Comparison of ENCODE assay signal across 14 mouse cellular contexts in the genomic region with DNA sequence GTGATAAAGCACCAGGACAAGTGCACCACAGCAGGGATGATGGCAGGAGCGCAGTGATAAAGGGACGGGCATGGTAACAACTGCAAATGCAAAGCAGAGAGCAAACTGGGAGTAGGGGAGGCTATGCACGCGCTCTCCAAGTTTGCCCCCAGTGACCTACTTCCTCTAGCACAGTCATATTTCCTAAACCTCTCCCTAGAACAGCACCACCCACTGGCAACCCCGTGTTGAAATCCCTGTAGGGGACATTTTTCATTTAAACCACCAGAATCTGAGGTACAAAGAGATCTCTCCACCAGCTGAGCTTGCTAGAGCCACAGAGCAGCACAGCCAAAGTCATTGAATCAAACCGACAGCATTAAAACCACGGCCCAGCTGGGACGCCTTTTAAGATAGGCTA. TPM values are rescaled to one million over a fixed set of nuclear protein-coding genes. Genes with fewer than 3 reads are reported as not detected.
DNase-seq lines count a peak whose midpoint lies in the region; ATAC-seq and TF ChIP-seq lines count a peak whose summit lies in the region.
"Had no signal": no experiment of that assay in that cellular context is flagged by ENCODE, and none has a peak within 500 bp of the region (broad histone marks: within the 10 kb centered on the region; RNA-seq: fewer than 3 reads in every experiment).

No protein-coding gene starts in this region.

- no peak for TF ChIP-seq EP300 in liver, postnatal 0 days (IDR thresholded peaks at IDR 0.05; ENCODE audit: low read depth)

- DNase-seq in heart, embryonic 10.5 days (ENCODE audit: low spot score) = peak; percentile 73
- peak; percentile 13 for DNase-seq in neural tube, embryonic 10.5 days (ENCODE audit: extremely low spot score, low spot score)
- no peak for DNase-seq in liver, postnatal 0 days
- no peak for DNase-seq in midbrain, embryonic 11.5 days (ENCODE audit: low spot score, missing footprints)
- DNase-seq in kidney, postnatal 36 days = no peak
- DNase-seq: cerebellum, adult 2 months; kidney, postnatal 10 days; spleen, adult 18-20 months had no signal

- no peaks in the 10 kb centered on the region for H3K9me3 ChIP-seq in heart, embryonic 10.5 days
- no peaks in the 10 kb centered on the region for H3K9me3 ChIP-seq in heart, embryonic 12.5 days (replicated peaks)
- H3K9me3 ChIP-seq in neural tube, embryonic 15.5 days (replicated peaks) = no peaks in the 10 kb centered on the region
- no peaks in the 10 kb centered on the region for H3K9me3 ChIP-seq in liver, postnatal 0 days (ENCODE audit: low read length)
- H3K9me3 ChIP-seq in midbrain, embryonic 11.5 days (ENCODE audit: control insufficient read depth, low read length) = no peaks in the 10 kb centered on the region
- H3K9me3 ChIP-seq: embryonic facial prominence, embryonic 12.5 days; hindbrain, embryonic 10.5 days; lung, embryonic 15.5 days had no signal

- TF ChIP-seq CTCF in liver, postnatal 0 days (IDR thresholded peaks at IDR 0.05; ENCODE audit: low read depth) = peak; percentile 49

- no peaks in the 10 kb centered on the region for H3K27me3 ChIP-seq in heart, embryonic 10.5 days (ENCODE audit: insufficient read depth, poor library complexity, severe bottlenecking)
- no peaks in the 10 kb centered on the region for H3K27me3 ChIP-seq in heart, embryonic 12.5 days (replicated peaks)
- no peaks in the 10 kb centered on the region for H3K27me3 ChIP-seq in neural tube, embryonic 15.5 days (replicated peaks)
- no peaks in the 10 kb centered on the region for H3K27me3 ChIP-seq in liver, postnatal 0 days (ENCODE audit: insufficient read depth, low read length)
- H3K27me3 ChIP-seq in midbrain, embryonic 11.5 days (ENCODE audit: control insufficient read depth, insufficient read depth, low read length) = no peaks in the 10 kb centered on the region
- H3K27me3 ChIP-seq: embryonic facial prominence, embryonic 12.5 days; lung, embryonic 15.5 days had no signal

- H3K27ac ChIP-seq in heart, embryonic 10.5 days = no peak overlapping the region
- no peak overlapping the region for H3K27ac ChIP-seq in heart, embryonic 12.5 days (ENCODE audit: poor library complexity, severe bottlenecking)
- H3K27ac ChIP-seq in neural tube, embryonic 15.5 days (replicated peaks) = no peak overlapping the region
- H3K27ac ChIP-seq in liver, postnatal 0 days (ENCODE audit: low read depth) = peak overlapping the region; percentile 92
- H3K27ac ChIP-seq in midbrain, embryonic 11.5 days (ENCODE audit: low read depth, low read length) = no peak overlapping the region
- H3K27ac ChIP-seq: embryonic facial prominence, embryonic 12.5 days; hindbrain, embryonic 10.5 days; lung, embryonic 15.5 days had no signal

- H3K4me3 ChIP-seq in heart, embryonic 10.5 days = no peak overlapping the region
- H3K4me3 ChIP-seq in heart, embryonic 12.5 days = no peak overlapping the region
- H3K4me3 ChIP-seq in neural tube, embryonic 15.5 days (replicated peaks) = no peak overlapping the region
- H3K4me3 ChIP-seq in liver, postnatal 0 days (ENCODE audit: low read depth, low read length) = no peak overlapping the region
- H3K4me3 ChIP-seq in midbrain, embryonic 11.5 days (ENCODE audit: low read depth, low read length) = no peak overlapping the region
- H3K4me3 ChIP-seq: embryonic facial prominence, embryonic 12.5 days; hindbrain, embryonic 10.5 days; lung, embryonic 15.5 days had no signal

- no peak overlapping the region for H3K4me2 ChIP-seq in heart, embryonic 12.5 days
- no peak overlapping the region for H3K4me2 ChIP-seq in neural tube, embryonic 15.5 days
- peak overlapping the region; percentile 50 for H3K4me2 ChIP-seq in liver, postnatal 0 days (ENCODE audit: low read depth, low read length)
- H3K4me2 ChIP-seq in midbrain, embryonic 11.5 days = no peak overlapping the region
- H3K4me2 ChIP-seq: embryonic facial prominence, embryonic 12.5 days; lung, embryonic 15.5 days had no signal

- peaks cover 12% of the 10 kb centered on the region for H3K36me3 ChIP-seq in heart, embryonic 10.5 days
- H3K36me3 ChIP-seq in heart, embryonic 12.5 days = peaks cover 23% of the 10 kb centered on the region; the same call in 1 of the 2 replicates
- H3K36me3 ChIP-seq in neural tube, embryonic 15.5 days = no peaks in the 10 kb centered on the region
- H3K36me3 ChIP-seq in liver, postnatal 0 days (replicated peaks; ENCODE audit: insufficient read depth, low read length) = peaks cover 10% of the 10 kb centered on the region
- no peaks in the 10 kb centered on the region for H3K36me3 ChIP-seq in midbrain, embryonic 11.5 days (ENCODE audit: control insufficient read depth, insufficient read depth, low read length)

- H3K4me1 ChIP-seq in heart, embryonic 10.5 days = peaks cover 34% of the 10 kb centered on the region
- H3K4me1 ChIP-seq in heart, embryonic 12.5 days (replicated peaks) = peaks cover 33% of the 10 kb centered on the region
- no peaks in the 10 kb centered on the region for H3K4me1 ChIP-seq in neural tube, embryonic 15.5 days
- H3K4me1 ChIP-seq in liver, postnatal 0 days (ENCODE audit: insufficient read depth) = peaks cover 50% of the 10 kb centered on the region
- no peaks in the 10 kb centered on the region for H3K4me1 ChIP-seq in midbrain, embryonic 11.5 days (ENCODE audit: control insufficient read depth, insufficient read depth, low read length)
- H3K4me1 ChIP-seq: embryonic facial prominence, embryonic 12.5 days; hindbrain, embryonic 10.5 days; lung, embryonic 15.5 days had no signal

- H3K9ac ChIP-seq in heart, embryonic 12.5 days = no peak overlapping the region
- H3K9ac ChIP-seq in neural tube, embryonic 15.5 days (replicated peaks) = no peak overlapping the region
- peak overlapping the region; percentile 55 for H3K9ac ChIP-seq in liver, postnatal 0 days (replicated peaks)
- H3K9ac ChIP-seq in midbrain, embryonic 11.5 days (ENCODE audit: low read length) = no peak overlapping the region
- H3K9ac ChIP-seq: embryonic facial prominence, embryonic 12.5 days; lung, embryonic 15.5 days had no signal

- 69% methylated on average over 8 of the region's 8 CpGs for WGBS in heart, embryonic 10.5 days
- 74% methylated on average over 8 of the region's 8 CpGs for WGBS in heart, embryonic 12.5 days
- 67% methylated on average over 8 of the region's 8 CpGs for WGBS in neural tube, embryonic 15.5 days
- 62% methylated on average over 8 of the region's 8 CpGs for WGBS in liver, postnatal 0 days (ENCODE audit: insufficient replicate concordance)
- WGBS in midbrain, embryonic 11.5 days = 76% methylated on average over 8 of the region's 8 CpGs

- ATAC-seq in heart, embryonic 12.5 days (ENCODE audit: insufficient number of reproducible peaks, low FRiP score) = no peak
- no peak for ATAC-seq in neural tube, embryonic 15.5 days (ENCODE audit: low FRiP score)
- 0 out of 2 replicates have a peak, but pooled peaks have one; percentile 13 for ATAC-seq in erythroblast, adult 5-6 weeks (replicated peaks; ENCODE audit: low FRiP score, poor library complexity, severe bottlenecking)
- no peak for ATAC-seq in liver, postnatal 0 days
- ATAC-seq in midbrain, embryonic 11.5 days (ENCODE audit: low FRiP score) = no peak

RNA-seq across cellular contexts. Expression of a gene that starts 32.7 kb away (rescaled TPM):
- polyA plus RNA-seq in heart, embryonic 10.5 days (2016; fragmentation: Nextera tagmentation; extraction: Ambion mirVana) = 9.4 and 10.7 TPM in 2 replicates
- polyA plus RNA-seq in heart, embryonic 12.5 days (2016; fragmentation: Nextera tagmentation; extraction: Ambion mirVana) = 11.6 and 11.8 TPM in 2 replicates
- polyA plus RNA-seq in neural tube, embryonic 15.5 days (2015; fragmentation: Nextera tagmentation; extraction: Ambion mirVana) = 4.9 and 6.2 TPM in 2 replicates
- total RNA-seq in erythroblast, adult 5-6 weeks (2015; ENCODE audit: low replicate concordance) = 10.8 and 15.0 TPM in 2 replicates
- 16.7 and 17.4 TPM in 2 replicates for total RNA-seq in erythroblast, adult 5-6 weeks (2017; ENCODE audit: low replicate concordance)
- 5.0 and 5.4 TPM in 2 replicates for polyA plus RNA-seq in liver, postnatal 0 days (2015; fragmentation: Nextera tagmentation; extraction: Ambion mirVana)
- polyA plus RNA-seq in midbrain, embryonic 11.5 days (2014; fragmentation: Nextera tagmentation; extraction: Ambion mirVana) = 2.2 TPM in 2 replicates

RNA-seq across cellular contexts. Expression of a gene that starts 45.4 kb away (rescaled TPM):
- 31.1 and 31.4 TPM in 2 replicates for polyA plus RNA-seq in heart, embryonic 10.5 days (2016; fragmentation: Nextera tagmentation; extraction: Ambion mirVana)
- 62.2 and 63.9 TPM in 2 replicates for polyA plus RNA-seq in heart, embryonic 12.5 days (2016; fragmentation: Nextera tagmentation; extraction: Ambion mirVana)
- polyA plus RNA-seq in neural tube, embryonic 15.5 days (2015; fragmentation: Nextera tagmentation; extraction: Ambion mirVana) = 58.1 and 67.8 TPM in 2 replicates
- total RNA-seq in erythroblast, adult 5-6 weeks (2015; ENCODE audit: low replicate concordance) = 174 and 177 TPM in 2 replicates
- total RNA-seq in erythroblast, adult 5-6 weeks (2017; ENCODE audit: low replicate concordance) = 241 and 315 TPM in 2 replicates
- polyA plus RNA-seq in liver, postnatal 0 days (2015; fragmentation: Nextera tagmentation; extraction: Ambion mirVana) = 34.0 and 38.4 TPM in 2 replicates
- 54.9 and 61.2 TPM in 2 replicates for polyA plus RNA-seq in midbrain, embryonic 11.5 days (2014; fragmentation: Nextera tagmentation; extraction: Ambion mirVana)

Comparison
In these comparisons a context has a peak if more than half of its experiments do, and no peak if none do; other contexts are left out.
1. DNase-seq: peak in heart, embryonic 10.5 days (single experiment) and neural tube, embryonic 10.5 days (single experiment); none in liver, postnatal 0 days (single experiment), midbrain, embryonic 11.5 days (single experiment) and kidney, postnatal 36 days (0 of 2).